Mouse (Mus musculus): ENCODE data around the gene Exosc5. TPM values are rescaled to one million over a fixed set of nuclear protein-coding genes. Genes with fewer than 3 reads are reported as not detected.
A peak's percentile ranks its signal among the peaks of the same experiment; 100 is the strongest.

The Exosc5 gene
- polyA plus RNA-seq, 1 experiment from 2014 or later: 83.0 TPM

DNA sequence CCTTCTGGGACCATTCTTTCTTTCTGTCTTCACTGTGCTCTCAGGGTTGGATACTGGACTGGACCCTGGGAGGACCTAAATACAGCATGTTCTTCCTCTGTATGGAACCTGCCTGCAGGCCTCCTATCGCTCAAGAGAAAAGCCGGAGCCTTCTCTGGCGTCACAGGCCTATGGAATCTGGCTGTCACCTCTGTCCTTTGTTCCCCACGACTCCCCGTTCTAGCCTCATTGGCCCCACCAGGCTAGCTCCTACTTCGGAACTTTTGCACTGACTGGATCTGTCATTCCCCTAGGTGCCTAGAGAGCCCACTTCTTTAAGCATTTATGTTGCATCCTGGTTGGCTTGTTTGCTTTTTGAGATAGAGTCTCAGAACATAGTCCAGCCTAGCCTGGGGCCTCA is 25.7 kb downstream of the Exosc5 start:
- Histone ChIP-seq H3K4me2 (replicated peaks; ENCODE audit: low read depth, low read length) (no peak overlapping the region), H3K27me3 (ENCODE audit: control insufficient read depth, insufficient read depth, low read length) (no peaks in the 10 kb centered on the region; the same call in 1 of the 2 replicates), H3K9me3 (ENCODE audit: control insufficient read depth, low read depth, low read length) (no peaks in the 10 kb centered on the region), H3K4me1 (ENCODE audit: control insufficient read depth, insufficient read depth, low read length) (peaks cover 29% of the 10 kb centered on the region; the same call in 1 of the 2 replicates), H3K36me3 (ENCODE audit: control insufficient read depth, insufficient read depth, low read length) (no peaks in the 10 kb centered on the region), H3K27ac (ENCODE audit: low read length) (no peak overlapping the region), H3K4me3 (ENCODE audit: low read depth, low read length) (no peak overlapping the region), H3K9ac (replicated peaks; ENCODE audit: low read depth, low read length) (no peak overlapping the region)
- 89% methylated on average over 6 of the region's 6 CpGs for WGBS
- no peak for ATAC-seq (ENCODE audit: insufficient number of reproducible peaks, insufficient read depth, low FRiP score, low read depth)

GRCm38 (mm10) chr7:25685926-25686470 is 27.0 kb downstream of the Exosc5 start:
- no peaks in the 10 kb centered on the region for H3K9me3 ChIP-seq (ENCODE audit: control insufficient read depth, low read depth, low read length)
- ATAC-seq (ENCODE audit: insufficient number of reproducible peaks, insufficient read depth, low FRiP score, low read depth): no peak
- no peak overlapping the region for H3K27ac ChIP-seq (ENCODE audit: low read length)
- H3K9ac ChIP-seq (replicated peaks; ENCODE audit: low read depth, low read length): no peak overlapping the region; the same call in 1 of the 2 replicates
- H3K4me3 ChIP-seq (ENCODE audit: low read depth, low read length): peak overlapping the region; percentile 70; the same call in 1 of the 2 replicates
- H3K4me2 ChIP-seq (replicated peaks; ENCODE audit: low read depth, low read length): peak overlapping the region; percentile 97
- no peaks in the 10 kb centered on the region for H3K36me3 ChIP-seq (ENCODE audit: control insufficient read depth, insufficient read depth, low read length)
- H3K27me3 ChIP-seq (ENCODE audit: control insufficient read depth, insufficient read depth, low read length): no peaks in the 10 kb centered on the region; the same call in 1 of the 2 replicates
- 71% methylated on average over 21 of the region's 21 CpGs for WGBS
- peaks cover 26% of the 10 kb centered on the region; the same call in 1 of the 2 replicates for H3K4me1 ChIP-seq (ENCODE audit: control insufficient read depth, insufficient read depth, low read length)

DNA sequence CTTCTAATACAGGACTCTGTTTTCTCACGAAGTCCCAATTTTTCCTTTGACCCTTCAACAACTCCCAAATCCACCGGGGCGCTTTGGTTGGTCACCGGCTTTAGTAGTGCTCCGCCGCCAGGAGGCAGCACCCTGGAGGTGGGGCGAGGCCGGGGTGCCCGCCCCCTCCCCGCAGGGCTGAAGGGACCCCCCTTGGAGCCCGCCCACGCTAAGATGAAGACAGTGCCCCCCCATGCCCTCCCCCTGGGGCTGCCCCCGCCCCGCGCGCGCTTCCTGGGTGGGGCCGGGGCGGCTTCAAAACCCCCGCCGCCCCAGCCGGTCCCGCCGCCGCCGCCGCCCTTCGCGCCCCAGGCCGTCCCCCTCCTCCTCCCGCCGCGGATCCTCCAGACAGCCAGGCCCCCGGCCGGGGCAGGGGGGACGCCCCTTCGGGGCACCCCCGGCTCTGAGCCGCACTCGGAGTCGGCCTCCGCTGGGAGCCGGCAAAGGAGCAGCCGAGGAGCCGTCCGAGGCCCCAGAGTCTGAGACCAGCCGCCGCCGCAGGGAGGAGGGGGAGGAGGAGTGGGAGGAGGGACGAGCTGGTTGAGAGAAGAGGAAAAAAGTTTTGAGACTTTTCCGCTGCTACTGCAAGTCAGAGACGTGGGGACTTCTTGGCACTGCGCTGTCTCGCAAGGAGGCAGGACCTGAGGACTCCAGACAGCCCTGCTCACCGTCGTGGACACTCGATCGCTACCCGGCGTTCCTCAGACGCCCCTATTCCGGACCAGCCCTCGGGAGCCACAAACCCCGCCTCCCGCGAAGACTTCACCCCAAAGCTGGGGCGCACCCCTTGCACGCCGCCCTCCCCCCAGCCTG is 27.9 kb downstream of the Exosc5 start, which contains the start of gene Tgfb1:
Tgfb1 (plus strand) TSS at position 323 of the 852 bp plus-strand sequence.
- H3K4me2 ChIP-seq (replicated peaks; ENCODE audit: low read depth, low read length): peak within 1 kb of the TSS; percentile 97
- peaks cover 20% of the 10 kb centered on the region; the same call in 1 of the 2 replicates for H3K4me1 ChIP-seq (ENCODE audit: control insufficient read depth, insufficient read depth, low read length)
- WGBS: under 1% methylated on average over 65 of the region's 69 CpGs
- no peaks in the 10 kb centered on the region for H3K36me3 ChIP-seq (ENCODE audit: control insufficient read depth, insufficient read depth, low read length)
- ATAC-seq (ENCODE audit: insufficient number of reproducible peaks, insufficient read depth, low FRiP score, low read depth): peak; percentile 29
- H3K27me3 ChIP-seq (ENCODE audit: control insufficient read depth, insufficient read depth, low read length): no peaks in the 10 kb centered on the region; the same call in 1 of the 2 replicates
- peak within 1 kb of the TSS; percentile 58 for H3K9ac ChIP-seq (replicated peaks; ENCODE audit: low read depth, low read length)
- peak within 1 kb of the TSS; percentile 75; the same call in 1 of the 2 replicates for H3K27ac ChIP-seq (ENCODE audit: low read length)
- no peaks in the 10 kb centered on the region for H3K9me3 ChIP-seq (ENCODE audit: control insufficient read depth, low read depth, low read length)
- peak within 1 kb of the TSS; percentile 70 for H3K4me3 ChIP-seq (ENCODE audit: low read depth, low read length)

GRCm38 (mm10) chr7:25687811-25688401 is 28.9 kb downstream of the Exosc5 start:
- no peak for ATAC-seq (ENCODE audit: insufficient number of reproducible peaks, insufficient read depth, low FRiP score, low read depth)

GRCm38 (mm10) chr7:25688810-25689586 is 30.0 kb downstream of the Exosc5 start:
- H3K4me3 ChIP-seq (ENCODE audit: low read depth, low read length): peak overlapping the region; percentile 70
- H3K4me1 ChIP-seq (ENCODE audit: control insufficient read depth, insufficient read depth, low read length): peaks cover 20% of the 10 kb centered on the region; the same call in 1 of the 2 replicates
- peak; percentile 73 for ATAC-seq (ENCODE audit: insufficient number of reproducible peaks, insufficient read depth, low FRiP score, low read depth)
- H3K36me3 ChIP-seq (ENCODE audit: control insufficient read depth, insufficient read depth, low read length): no peaks in the 10 kb centered on the region
- H3K27ac ChIP-seq (ENCODE audit: low read length): peak overlapping the region; percentile 49; the same call in 1 of the 2 replicates
- peak overlapping the region; percentile 97 for H3K4me2 ChIP-seq (replicated peaks; ENCODE audit: low read depth, low read length)
- WGBS: under 1% methylated on average over 48 of the region's 52 CpGs
- H3K27me3 ChIP-seq (ENCODE audit: control insufficient read depth, insufficient read depth, low read length): no peaks in the 10 kb centered on the region; the same call in 1 of the 2 replicates
- H3K9me3 ChIP-seq (ENCODE audit: control insufficient read depth, low read depth, low read length): no peaks in the 10 kb centered on the region
- peak overlapping the region; percentile 34 for H3K9ac ChIP-seq (replicated peaks; ENCODE audit: low read depth, low read length)

More at GRCm38 (mm10) chr7:25687811-25688401, 28.9 kb downstream of the Exosc5 start:
- Histone ChIP-seq H3K27ac (ENCODE audit: low read length) (0 out of 2 replicates have a peak overlapping the region, but pooled peaks have one; percentile 27), H3K4me1 (ENCODE audit: control insufficient read depth, insufficient read depth, low read length) (peaks cover 20% of the 10 kb centered on the region; the same call in 1 of the 2 replicates), H3K27me3 (ENCODE audit: control insufficient read depth, insufficient read depth, low read length) (no peaks in the 10 kb centered on the region; the same call in 1 of the 2 replicates), H3K9me3 (ENCODE audit: control insufficient read depth, low read depth, low read length) (no peaks in the 10 kb centered on the region), H3K4me3 (ENCODE audit: low read depth, low read length) (peak overlapping the region; percentile 70), H3K9ac (replicated peaks; ENCODE audit: low read depth, low read length) (peak overlapping the region; percentile 34; the same call in 1 of the 2 replicates), H3K4me2 (replicated peaks; ENCODE audit: low read depth, low read length) (peak overlapping the region; percentile 97), H3K36me3 (ENCODE audit: control insufficient read depth, insufficient read depth, low read length) (no peaks in the 10 kb centered on the region)
- WGBS: under 1% methylated on average over 47 of the region's 47 CpGs

- H3K27me3 ChIP-seq (ENCODE audit: control insufficient read depth, insufficient read depth, low read length): no peaks in the 10 kb centered on the region; the same call in 1 of the 2 replicates
- peak overlapping the region; percentile 70 for H3K4me3 ChIP-seq (ENCODE audit: low read depth, low read length)
- 8% methylated on average over 12 of the region's 12 CpGs for WGBS
- H3K4me2 ChIP-seq (replicated peaks; ENCODE audit: low read depth, low read length): peak overlapping the region; percentile 97
- no peak for ATAC-seq (ENCODE audit: insufficient number of reproducible peaks, insufficient read depth, low FRiP score, low read depth)
- H3K9ac ChIP-seq (replicated peaks; ENCODE audit: low read depth, low read length): peak overlapping the region; percentile 34; the same call in 1 of the 2 replicates
- no peaks in the 10 kb centered on the region for H3K9me3 ChIP-seq (ENCODE audit: control insufficient read depth, low read depth, low read length)
- H3K36me3 ChIP-seq (ENCODE audit: control insufficient read depth, insufficient read depth, low read length): no peaks in the 10 kb centered on the region
- no peak overlapping the region for H3K27ac ChIP-seq (ENCODE audit: low read length)
- H3K4me1 ChIP-seq (ENCODE audit: control insufficient read depth, insufficient read depth, low read length): peaks cover 20% of the 10 kb centered on the region; the same call in 1 of the 2 replicates
Observed at GRCm38 (mm10) chr7:25689603-25690021, 30.6 kb downstream of the Exosc5 start.

DNA sequence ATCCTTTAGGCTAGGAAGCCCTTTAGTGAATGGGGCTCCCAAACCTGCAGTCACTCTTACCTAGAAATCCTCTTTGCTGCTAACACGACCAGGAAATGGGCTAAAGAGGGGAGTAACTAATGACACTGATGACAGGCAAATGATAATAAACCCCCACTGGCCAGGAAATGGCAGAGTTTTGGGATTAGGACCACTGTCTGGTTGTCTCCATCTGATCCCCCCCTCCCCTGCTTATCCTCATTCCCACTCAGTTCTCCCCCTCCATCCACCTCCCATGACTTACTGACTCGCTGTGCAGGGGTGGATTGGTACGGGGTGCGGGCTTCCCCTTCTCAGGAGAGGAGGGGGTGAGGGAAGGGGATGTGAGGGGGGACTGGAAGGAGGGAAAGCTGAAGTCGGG is 31.1 kb downstream of the Exosc5 start:
- Histone ChIP-seq H3K27ac (ENCODE audit: low read length) (no peak overlapping the region), H3K9ac (replicated peaks; ENCODE audit: low read depth, low read length) (no peak overlapping the region), H3K9me3 (ENCODE audit: control insufficient read depth, low read depth, low read length) (no peaks in the 10 kb centered on the region), H3K4me1 (ENCODE audit: control insufficient read depth, insufficient read depth, low read length) (peaks cover 20% of the 10 kb centered on the region; the same call in 1 of the 2 replicates), H3K36me3 (ENCODE audit: control insufficient read depth, insufficient read depth, low read length) (no peaks in the 10 kb centered on the region), H3K27me3 (ENCODE audit: control insufficient read depth, insufficient read depth, low read length) (no peaks in the 10 kb centered on the region; the same call in 1 of the 2 replicates), H3K4me2 (replicated peaks; ENCODE audit: low read depth, low read length) (peak overlapping the region; percentile 97; the same call in 1 of the 2 replicates), H3K4me3 (ENCODE audit: low read depth, low read length) (no peak overlapping the region)
- WGBS: 46% methylated on average over 5 of the region's 5 CpGs
- no peak for ATAC-seq (ENCODE audit: insufficient number of reproducible peaks, insufficient read depth, low FRiP score, low read depth)
